Mouse (Mus musculus) frontal cortex, postnatal 14 days (tissue): ENCODE measurements around the gene Grk5.

Experiments used
- DNase-seq, 2 experiments: peaks; one replicate each; pipeline ENCODE4 v3.0.0; 2022; ENCODE audit warnings: low spot score in 2 of 2

The Grk5 gene

GRCm38 (mm10) chr19:61064386-61064785 lies 174.8 kb downstream of the Grk5 start:
- DNase-seq, result no peak

- DNase-seq, result no peak
Observed at GRCm38 (mm10) chr19:61065011-61065410, 175.5 kb downstream of the Grk5 start.

- no peak for DNase-seq
Observed at GRCm38 (mm10) chr19:61078622-61079021, 189.1 kb downstream of the Grk5 start.

GRCm38 (mm10) chr19:61080251-61080749 lies 190.8 kb downstream of the Grk5 start:
- DNase-seq, result no peak

GRCm38 (mm10) chr19:61083006-61083405 lies 193.5 kb downstream of the Grk5 start:
- DNase-seq, result no peak

- DNase-seq, result peak; percentile 85 to 94
Observed at GRCm38 (mm10) chr19:61084149-61084940, 194.8 kb downstream of the Grk5 start.

- no peak for DNase-seq
Observed at GRCm38 (mm10) chr19:61085217-61085616, 195.7 kb downstream of the Grk5 start.

GRCm38 (mm10) chr19:61087781-61088180 lies 198.2 kb downstream of the Grk5 start:
- no peak for DNase-seq

- DNase-seq, result no peak
Observed at GRCm38 (mm10) chr19:61089001-61089400, 199.5 kb downstream of the Grk5 start.

GRCm38 (mm10) chr19:61090541-61090940 lies 201.0 kb downstream of the Grk5 start:
- DNase-seq, result no peak

GRCm38 (mm10) chr19:61096776-61097175 lies 207.2 kb downstream of the Grk5 start:
- DNase-seq, result no peak

- no peak for DNase-seq
Observed at GRCm38 (mm10) chr19:61097764-61098163, 208.2 kb downstream of the Grk5 start.

GRCm38 (mm10) chr19:61110184-61110583 lies 220.6 kb downstream of the Grk5 start:
- no peak for DNase-seq

GRCm38 (mm10) chr19:61131096-61131495 lies 241.5 kb downstream of the Grk5 start:
- DNase-seq, result no peak

GRCm38 (mm10) chr19:61138655-61139054 lies 249.1 kb downstream of the Grk5 start:
- DNase-seq, result no peak

GRCm38 (mm10) chr19:61140342-61141206 lies 251.0 kb downstream of the Grk5 start, which contains the start of gene Zfp950:
Gene Zfp950, minus strand, starts transcription at chr19:61140840.
- peak; percentile 74 to 83 for DNase-seq

- DNase-seq, result no peak
Observed at GRCm38 (mm10) chr19:61141299-61141698, 251.8 kb downstream of the Grk5 start.
